Mouse (Mus musculus): ENCODE measurements around the gene Sh3d21. TPM values are rescaled to one million over a fixed set of nuclear protein-coding genes. Genes with fewer than 3 reads are reported as not detected.
A peak's percentile ranks its signal among the peaks of the same experiment; 100 is the strongest.

Gene Sh3d21
- polyA plus RNA-seq, 1 experiment from 2014 or later = 10.0 TPM

- Histone ChIP-seq H3K9me3 (ENCODE audit: control insufficient read depth) (no peaks in the 10 kb centered on the region), H3K27ac (ENCODE audit: low read depth, low read length) (peak overlapping the region; percentile 70), H3K9ac (ENCODE audit: low read depth, low read length) (no peak overlapping the region), H3K4me2 (replicated peaks; ENCODE audit: low read depth) (peak overlapping the region; percentile 33; the same call in 1 of the 2 replicates), H3K4me3 (ENCODE audit: low read depth, low read length) (no peak overlapping the region), H3K36me3 (ENCODE audit: control insufficient read depth, insufficient read depth) (no peaks in the 10 kb centered on the region), H3K27me3 (replicated peaks; ENCODE audit: control insufficient read depth, insufficient read depth, low read length) (no peaks in the 10 kb centered on the region), H3K4me1 (replicated peaks; ENCODE audit: control insufficient read depth, insufficient read depth, low read length) (peaks cover 17% of the 10 kb centered on the region)
- ATAC-seq = no peak
- TF ChIP-seq CTCF (IDR thresholded peaks at IDR 0.05; ENCODE audit: low read depth) = no peak
- 38% methylated on average over 7 of the region's 7 CpGs for WGBS
Observed at GRCm38 (mm10) chr4:126111153-126111549, 52.1 kb downstream of the Sh3d21 start.

DNA sequence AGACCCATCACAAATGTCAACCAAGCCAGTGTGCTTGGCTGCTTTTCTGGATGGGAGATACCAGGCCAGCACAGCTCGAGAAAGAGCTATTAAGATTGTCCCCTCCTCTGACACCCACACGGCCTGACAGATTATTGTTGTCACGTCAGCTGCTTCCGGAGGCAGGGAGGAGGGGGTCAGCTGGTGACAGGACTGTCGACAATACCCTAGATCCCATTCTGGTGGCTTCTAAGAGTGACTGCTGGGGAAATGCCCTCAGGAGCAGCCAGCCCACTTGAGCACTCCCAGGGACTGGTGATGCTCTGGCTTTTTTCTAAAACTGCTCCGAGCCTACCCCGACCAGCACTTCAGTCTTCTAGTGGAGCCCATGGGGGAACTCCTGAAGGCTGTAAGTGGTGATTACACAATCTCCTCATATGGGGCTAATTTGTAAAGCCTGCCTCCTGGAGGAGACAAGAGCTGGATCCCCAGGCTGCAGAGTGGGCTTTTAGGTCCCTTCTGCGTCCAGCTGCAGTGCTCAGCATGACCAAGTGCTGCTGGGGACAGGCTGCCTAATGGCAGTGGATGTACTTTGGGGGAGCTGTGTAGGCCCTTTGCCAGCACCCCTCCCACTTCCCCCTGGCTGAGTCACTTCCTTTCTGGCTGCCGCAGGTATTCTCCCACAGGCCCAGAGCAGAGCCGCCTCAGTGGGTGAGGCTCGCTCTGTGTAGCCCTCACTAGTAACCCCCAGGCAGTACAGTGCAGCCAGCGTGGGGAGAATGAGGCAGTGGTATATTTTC, 52.7 kb downstream of the Sh3d21 start:
- H3K4me1 ChIP-seq (replicated peaks; ENCODE audit: control insufficient read depth, insufficient read depth, low read length) = peaks cover 17% of the 10 kb centered on the region
- no peaks in the 10 kb centered on the region for H3K36me3 ChIP-seq (ENCODE audit: control insufficient read depth, insufficient read depth)
- no peak overlapping the region for H3K4me3 ChIP-seq (ENCODE audit: low read depth, low read length)
- no peak overlapping the region for H3K9ac ChIP-seq (ENCODE audit: low read depth, low read length)
- H3K27ac ChIP-seq (ENCODE audit: low read depth, low read length) = peak overlapping the region; percentile 70
- peak overlapping the region; percentile 33 for H3K4me2 ChIP-seq (replicated peaks; ENCODE audit: low read depth)
- no peaks in the 10 kb centered on the region for H3K27me3 ChIP-seq (replicated peaks; ENCODE audit: control insufficient read depth, insufficient read depth, low read length)
- TF ChIP-seq CTCF (IDR thresholded peaks at IDR 0.05; ENCODE audit: low read depth) = peak; percentile 64
- WGBS = 25% methylated on average over 12 of the region's 12 CpGs
- no peaks in the 10 kb centered on the region for H3K9me3 ChIP-seq (ENCODE audit: control insufficient read depth)
- ATAC-seq = peak; percentile 50

- H3K4me1 ChIP-seq (replicated peaks; ENCODE audit: control insufficient read depth, insufficient read depth, low read length) = peaks cover 20% of the 10 kb centered on the region
- H3K9me3 ChIP-seq (ENCODE audit: control insufficient read depth) = no peaks in the 10 kb centered on the region
- H3K27ac ChIP-seq (ENCODE audit: low read depth, low read length) = peak overlapping the region; percentile 70
- peak overlapping the region; percentile 33 for H3K4me2 ChIP-seq (replicated peaks; ENCODE audit: low read depth)
- no peak overlapping the region for H3K4me3 ChIP-seq (ENCODE audit: low read depth, low read length)
- ATAC-seq = no peak
- H3K27me3 ChIP-seq (replicated peaks; ENCODE audit: control insufficient read depth, insufficient read depth, low read length) = no peaks in the 10 kb centered on the region
- H3K9ac ChIP-seq (ENCODE audit: low read depth, low read length) = no peak overlapping the region
- 59% methylated on average over 10 of the region's 10 CpGs for WGBS
- no peak for TF ChIP-seq CTCF (IDR thresholded peaks at IDR 0.05; ENCODE audit: low read depth)
- no peaks in the 10 kb centered on the region for H3K36me3 ChIP-seq (ENCODE audit: control insufficient read depth, insufficient read depth)
Observed at GRCm38 (mm10) chr4:126109613-126110373, 53.5 kb downstream of the Sh3d21 start.

GRCm38 (mm10) chr4:126108061-126108740, 55.1 kb downstream of the Sh3d21 start:
- Histone ChIP-seq H3K9ac (ENCODE audit: low read depth, low read length) (0 out of 2 replicates have a peak overlapping the region, but pooled peaks have one; percentile 11), H3K4me3 (ENCODE audit: low read depth, low read length) (no peak overlapping the region), H3K27me3 (replicated peaks; ENCODE audit: control insufficient read depth, insufficient read depth, low read length) (no peaks in the 10 kb centered on the region), H3K27ac (ENCODE audit: low read depth, low read length) (no peak overlapping the region), H3K9me3 (ENCODE audit: control insufficient read depth) (no peaks in the 10 kb centered on the region), H3K36me3 (ENCODE audit: control insufficient read depth, insufficient read depth) (no peaks in the 10 kb centered on the region), H3K4me2 (replicated peaks; ENCODE audit: low read depth) (no peak overlapping the region), H3K4me1 (replicated peaks; ENCODE audit: control insufficient read depth, insufficient read depth, low read length) (peaks cover 20% of the 10 kb centered on the region)
- no peak for ATAC-seq
- 63% methylated on average over 8 of the region's 8 CpGs for WGBS
- TF ChIP-seq CTCF (IDR thresholded peaks at IDR 0.05; ENCODE audit: low read depth) = no peak

GRCm38 (mm10) chr4:126105131-126105783, 58.0 kb downstream of the Sh3d21 start:
- WGBS = 64% methylated on average over 7 of the region's 7 CpGs
- no peak for ATAC-seq
- no peak overlapping the region; the same call in 1 of the 2 replicates for H3K27ac ChIP-seq (ENCODE audit: low read depth, low read length)

More at GRCm38 (mm10) chr4:126105131-126105783, 58.0 kb downstream of the Sh3d21 start:
- H3K9me3 ChIP-seq (ENCODE audit: control insufficient read depth) = no peaks in the 10 kb centered on the region
- H3K4me2 ChIP-seq (replicated peaks; ENCODE audit: low read depth) = peak overlapping the region; percentile 71
- H3K9ac ChIP-seq (ENCODE audit: low read depth, low read length) = no peak overlapping the region
- H3K4me3 ChIP-seq (ENCODE audit: low read depth, low read length) = peak overlapping the region; percentile 98
- no peaks in the 10 kb centered on the region for H3K27me3 ChIP-seq (replicated peaks; ENCODE audit: control insufficient read depth, insufficient read depth, low read length)
- H3K4me1 ChIP-seq (replicated peaks; ENCODE audit: control insufficient read depth, insufficient read depth, low read length) = peaks cover 15% of the 10 kb centered on the region
- no peaks in the 10 kb centered on the region for H3K36me3 ChIP-seq (ENCODE audit: control insufficient read depth, insufficient read depth)
- TF ChIP-seq CTCF (IDR thresholded peaks at IDR 0.05; ENCODE audit: low read depth) = no peak

Measured in intestine, postnatal 0 days (tissue).